Mouse (Mus musculus) megakaryocyte-erythroid progenitor cell, adult 5-6 weeks (primary cell): ENCODE measurements around the gene Gng7. TPM values are rescaled to one million over a fixed set of nuclear protein-coding genes. Genes with fewer than 3 reads are reported as not detected.
A peak's percentile ranks its signal among the peaks of the same experiment; 100 is the strongest.

ENCODE experiments used
- ATAC-seq: replicated peaks from 2 replicates; pipeline ENCODE4 v1.8.0; 2016; ENCODE audit warnings: mild to moderate bottlenecking, inconsistent platforms; ENCODE audit not compliant: severe bottlenecking, poor library complexity, low FRiP score, low TSS enrichment
- total RNA-seq, 2 experiments: library from RNA; stranded (forward) in 1 of 2; stranded (reverse) in 1 of 2; fragments of 200-1000, 215-1000 nt in 1 of 2; fragments of >200 nt in 1 of 2; fragmentation: Nextera tagmentation in 1 of 2; gene quantifications; 2 replicates each; pipeline ENCODE4 v1.2.3; 2014 to 2017

Gng7 gene
- total RNA-seq, 2 experiments from 2014 or later, result 0.14 to 1.5 TPM

- no peak for ATAC-seq
Observed at GRCm38 (mm10) chr10:80911891-80912290, 102.9 kb downstream of the Gng7 start.

- ATAC-seq, result no peak
Observed at GRCm38 (mm10) chr10:80911354-80911753, 103.4 kb downstream of the Gng7 start.

GRCm38 (mm10) chr10:80909375-80910162 lies 105.2 kb downstream of the Gng7 start:
- no peak for ATAC-seq

- no peak for ATAC-seq
Observed at GRCm38 (mm10) chr10:80904709-80905108, 110.0 kb downstream of the Gng7 start.

- ATAC-seq, result no peak
Observed at GRCm38 (mm10) chr10:80904004-80904693, 110.6 kb downstream of the Gng7 start.

- no peak for ATAC-seq
Observed at GRCm38 (mm10) chr10:80903282-80903681, 111.5 kb downstream of the Gng7 start.

GRCm38 (mm10) chr10:80902273-80902940 lies 112.3 kb downstream of the Gng7 start:
- no peak for ATAC-seq

- ATAC-seq, result no peak
Observed at GRCm38 (mm10) chr10:80901409-80902272, 113.1 kb downstream of the Gng7 start.

- ATAC-seq, result peak; percentile 90
Observed at GRCm38 (mm10) chr10:80900318-80901247, 114.2 kb downstream of the Gng7 start, which contains the start of gene Timm13. Gene Timm13 (minus strand): TSS chr10:80900969.

GRCm38 (mm10) chr10:80899591-80900317 lies 115.0 kb downstream of the Gng7 start:
- ATAC-seq, result no peak

GRCm38 (mm10) chr10:80899074-80899473 lies 115.7 kb downstream of the Gng7 start:
- ATAC-seq, result no peak

Other genes with a start within 250 kb of the Gng7 start
- 97.7 and 118 TPM in 2 replicates for gene Sf3a2, start 216.7 kb downstream of the Gng7 start, total RNA-seq (2014; fragmentation: Nextera tagmentation)
- gene Sf3a2, start 216.7 kb downstream of the Gng7 start, total RNA-seq (2017), result 24.1 and 27.1 TPM in 2 replicates
- gene Plekhj1, start 216.3 kb downstream of the Gng7 start, total RNA-seq (2014; fragmentation: Nextera tagmentation), result 114 and 155 TPM in 2 replicates
- 41.1 and 51.5 TPM in 2 replicates for gene Plekhj1, start 216.3 kb downstream of the Gng7 start, total RNA-seq (2017)
- 0.59 TPM in 1 of 2 replicates, not detected in the other for gene Amh, start 209.7 kb downstream of the Gng7 start, total RNA-seq (2014; fragmentation: Nextera tagmentation)
- gene Amh, start 209.7 kb downstream of the Gng7 start, total RNA-seq (2017), result not detected in 2 replicates
- not detected in 2 replicates for gene Jsrp1, start 201.4 kb downstream of the Gng7 start, total RNA-seq (2014; fragmentation: Nextera tagmentation)
- not detected in 2 replicates for gene Jsrp1, start 201.4 kb downstream of the Gng7 start, total RNA-seq (2017)
- gene Oaz1, start 188.3 kb downstream of the Gng7 start, total RNA-seq (2014; fragmentation: Nextera tagmentation), result 1,436 and 1,526 TPM in 2 replicates
- 220 and 353 TPM in 2 replicates for gene Oaz1, start 188.3 kb downstream of the Gng7 start, total RNA-seq (2017)
- gene Lingo3, start 170.9 kb downstream of the Gng7 start, total RNA-seq (2014; fragmentation: Nextera tagmentation), result 1.6 TPM in 1 of 2 replicates, not detected in the other
- not detected in 2 replicates for gene Lingo3, start 170.9 kb downstream of the Gng7 start, total RNA-seq (2017)
- gene Lsm7, start 159.7 kb downstream of the Gng7 start, total RNA-seq (2014; fragmentation: Nextera tagmentation), result 291 and 326 TPM in 2 replicates
- gene Lsm7, start 159.7 kb downstream of the Gng7 start, total RNA-seq (2017), result 401 and 445 TPM in 2 replicates
- 116 and 117 TPM in 2 replicates for gene Sppl2b, start 159.7 kb downstream of the Gng7 start, total RNA-seq (2014; fragmentation: Nextera tagmentation)
- 45.6 and 65.4 TPM in 2 replicates for gene Sppl2b, start 159.7 kb downstream of the Gng7 start, total RNA-seq (2017)
- 0.22 TPM in 1 of 2 replicates, not detected in the other for gene Tmprss9, start 143.1 kb downstream of the Gng7 start, total RNA-seq (2014; fragmentation: Nextera tagmentation)
- not detected in 2 replicates for gene Tmprss9, start 143.1 kb downstream of the Gng7 start, total RNA-seq (2017)
- 206 and 233 TPM in 2 replicates for gene Timm13, start 114.0 kb downstream of the Gng7 start, total RNA-seq (2014; fragmentation: Nextera tagmentation)
- gene Timm13, start 114.0 kb downstream of the Gng7 start, total RNA-seq (2017), result 27.7 and 49.2 TPM in 2 replicates
- gene Lmnb2, start 96.7 kb downstream of the Gng7 start, total RNA-seq (2014; fragmentation: Nextera tagmentation), result 14.9 and 24.4 TPM in 2 replicates
- 24.0 and 29.0 TPM in 2 replicates for gene Lmnb2, start 96.7 kb downstream of the Gng7 start, total RNA-seq (2017)
- not detected in 2 replicates for gene Gadd45b, start 84.9 kb downstream of the Gng7 start, total RNA-seq (2014; fragmentation: Nextera tagmentation)
- gene Gadd45b, start 84.9 kb downstream of the Gng7 start, total RNA-seq (2017), result 7.5 and 8.7 TPM in 2 replicates
- not detected in 2 replicates for gene Diras1, start 10.7 kb upstream of the Gng7 start, total RNA-seq (2014; fragmentation: Nextera tagmentation)
- not detected in 2 replicates for gene Diras1, start 10.7 kb upstream of the Gng7 start, total RNA-seq (2017)
- gene Slc39a3, start 22.5 kb upstream of the Gng7 start, total RNA-seq (2014; fragmentation: Nextera tagmentation), result 7.0 TPM in 2 replicates
- 3.4 and 7.2 TPM in 2 replicates for gene Slc39a3, start 22.5 kb upstream of the Gng7 start, total RNA-seq (2017)
- 59.4 and 61.4 TPM in 2 replicates for gene Sgta, start 45.2 kb upstream of the Gng7 start, total RNA-seq (2014; fragmentation: Nextera tagmentation)
- 34.2 and 41.6 TPM in 2 replicates for gene Sgta, start 45.2 kb upstream of the Gng7 start, total RNA-seq (2017)
- gene Thop1, start 55.1 kb upstream of the Gng7 start, total RNA-seq (2014; fragmentation: Nextera tagmentation), result 40.7 and 52.0 TPM in 2 replicates
- 46.0 and 58.3 TPM in 2 replicates for gene Thop1, start 55.1 kb upstream of the Gng7 start, total RNA-seq (2017)
- not detected in 2 replicates for gene Creb3l3, start 83.9 kb upstream of the Gng7 start, total RNA-seq (2014; fragmentation: Nextera tagmentation)
- not detected in 2 replicates for gene Creb3l3, start 83.9 kb upstream of the Gng7 start, total RNA-seq (2017)
- 111 and 122 TPM in 2 replicates for gene Map2k2, start 91.0 kb upstream of the Gng7 start, total RNA-seq (2014; fragmentation: Nextera tagmentation)
- 38.7 and 50.2 TPM in 2 replicates for gene Map2k2, start 91.0 kb upstream of the Gng7 start, total RNA-seq (2017)
- gene Zbtb7a, start 120.3 kb upstream of the Gng7 start, total RNA-seq (2014; fragmentation: Nextera tagmentation), result 33.4 and 34.4 TPM in 2 replicates
- gene Zbtb7a, start 120.3 kb upstream of the Gng7 start, total RNA-seq (2017), result 8.5 and 15.9 TPM in 2 replicates
- 14.8 and 15.2 TPM in 2 replicates for gene Pias4, start 153.0 kb upstream of the Gng7 start, total RNA-seq (2014; fragmentation: Nextera tagmentation)
- 5.4 and 20.8 TPM in 2 replicates for gene Pias4, start 153.0 kb upstream of the Gng7 start, total RNA-seq (2017)
- 1,282 and 1,455 TPM in 2 replicates for gene Eef2, start 161.7 kb upstream of the Gng7 start, total RNA-seq (2014; fragmentation: Nextera tagmentation)
- 1,743 and 1,799 TPM in 2 replicates for gene Eef2, start 161.7 kb upstream of the Gng7 start, total RNA-seq (2017)
- 27.7 and 51.7 TPM in 2 replicates for gene Dapk3, start 168.1 kb upstream of the Gng7 start, total RNA-seq (2014; fragmentation: Nextera tagmentation)
- 16.2 and 30.9 TPM in 2 replicates for gene Dapk3, start 168.1 kb upstream of the Gng7 start, total RNA-seq (2017)
- gene 4930442H23Rik, start 168.9 kb upstream of the Gng7 start, total RNA-seq (2014; fragmentation: Nextera tagmentation), result not detected in 2 replicates
- not detected in 2 replicates for gene 4930442H23Rik, start 168.9 kb upstream of the Gng7 start, total RNA-seq (2017)
- gene Nmrk2, start 187.1 kb upstream of the Gng7 start, total RNA-seq (2014; fragmentation: Nextera tagmentation), result not detected in 2 replicates
- gene Nmrk2, start 187.1 kb upstream of the Gng7 start, total RNA-seq (2017), result not detected in 2 replicates
- not detected in 2 replicates for gene Atcay, start 215.9 kb upstream of the Gng7 start, total RNA-seq (2014; fragmentation: Nextera tagmentation)
- gene Atcay, start 215.9 kb upstream of the Gng7 start, total RNA-seq (2017), result not detected in 2 replicates
- gene Zfr2, start 218.2 kb upstream of the Gng7 start, total RNA-seq (2014; fragmentation: Nextera tagmentation), result 1.1 and 3.5 TPM in 2 replicates
- 0.46 TPM in 1 of 2 replicates, not detected in the other for gene Zfr2, start 218.2 kb upstream of the Gng7 start, total RNA-seq (2017)
- gene Matk, start 238.0 kb upstream of the Gng7 start, total RNA-seq (2014; fragmentation: Nextera tagmentation), result 2.9 and 9.8 TPM in 2 replicates
- gene Matk, start 238.0 kb upstream of the Gng7 start, total RNA-seq (2017), result 5.5 and 5.6 TPM in 2 replicates